Mouse (Mus musculus): ENCODE measurements around the gene Olfr612.

DNA sequence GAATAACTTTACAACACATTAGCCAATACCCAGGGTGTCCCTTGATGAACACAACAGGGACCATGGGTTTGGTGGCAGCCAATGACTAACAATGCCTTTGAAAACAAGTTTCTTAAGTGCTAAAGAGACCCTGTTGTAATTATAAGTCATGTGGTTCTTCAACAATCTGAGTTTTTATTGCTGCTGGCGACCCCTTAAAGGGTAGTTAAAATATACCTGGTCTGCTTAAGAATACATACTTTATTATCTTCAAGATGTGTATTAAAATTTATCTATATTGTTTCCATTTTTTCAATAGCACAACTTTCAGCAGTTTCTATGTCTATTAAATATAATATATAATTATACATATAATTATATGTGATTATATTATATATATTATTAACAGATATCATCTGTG is 44.6 kb downstream of the Olfr612 start, which contains the start of gene Olfr609:
- TF ChIP-seq GATA1 (IDR thresholded peaks at IDR 0.05; ENCODE audit: low read length) (no peak), TAL1 (IDR thresholded peaks at IDR 0.05; ENCODE audit: low read length) (no peak)
